Mouse (Mus musculus) right cerebral cortex, adult 18-20 months (tissue): ENCODE results near the gene Mef2c.

ENCODE experiments used
- DNase-seq: peaks from one replicate; pipeline ENCODE4 v3.0.0; 2022; ENCODE audit warnings: mixed read lengths

Gene Mef2c

GRCm38 (mm10) chr13:83524902-83525715 lies 21.3 kb downstream of the Mef2c start:
- no peak for DNase-seq

- no peak for DNase-seq
These were observed 21.8 kb downstream of the Mef2c start for GRCm38 (mm10) chr13:83525716-83526005.

DNA sequence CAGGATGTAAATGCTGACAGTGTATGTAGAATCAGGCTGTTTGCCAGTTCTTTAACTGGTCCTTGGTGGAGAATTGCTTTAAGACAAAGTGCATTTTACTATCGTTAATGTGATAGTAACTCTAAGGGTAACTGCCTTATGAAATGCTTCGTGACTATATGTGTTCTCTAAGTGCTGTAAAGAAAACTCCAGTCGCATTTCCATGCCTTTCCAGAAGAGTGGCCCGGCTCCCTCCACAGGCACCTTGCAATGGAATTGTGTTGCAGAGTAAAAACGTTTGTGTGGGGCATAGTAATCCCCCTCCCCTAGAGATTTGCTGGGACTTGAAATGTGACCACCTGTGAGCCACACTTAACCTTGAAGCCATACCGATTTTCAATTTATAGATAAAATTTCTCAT lies 22.2 kb downstream of the Mef2c start:
- no peak for DNase-seq

DNA sequence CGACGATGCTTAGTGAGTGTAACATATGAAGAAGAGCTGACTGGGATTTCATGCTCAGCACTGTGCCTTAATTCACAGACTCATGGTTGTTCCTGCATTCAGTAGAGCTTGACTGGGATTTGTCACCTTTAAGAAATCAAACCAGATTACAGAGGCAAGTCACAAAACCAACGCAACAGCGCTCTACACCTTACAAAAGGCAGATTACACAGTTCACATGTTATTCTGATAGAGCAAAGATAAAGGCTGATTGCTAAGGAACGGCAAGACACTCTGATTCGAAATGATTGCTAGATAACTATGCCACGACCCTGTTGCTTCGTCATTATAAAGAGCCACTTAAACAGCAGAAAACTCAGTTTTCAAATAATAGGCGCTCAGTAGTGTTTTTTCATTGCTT lies 24.1 kb downstream of the Mef2c start:
- DNase-seq, result no peak

- no peak for DNase-seq
These were observed 26.0 kb downstream of the Mef2c start for GRCm38 (mm10) chr13:83529729-83530314.

- DNase-seq, result no peak
These were observed 27.1 kb downstream of the Mef2c start for GRCm38 (mm10) chr13:83530889-83531288.

GRCm38 (mm10) chr13:83531968-83532591 lies 28.2 kb downstream of the Mef2c start:
- peak; percentile 68 for DNase-seq

GRCm38 (mm10) chr13:83536361-83536760 lies 32.5 kb downstream of the Mef2c start:
- no peak for DNase-seq

DNA sequence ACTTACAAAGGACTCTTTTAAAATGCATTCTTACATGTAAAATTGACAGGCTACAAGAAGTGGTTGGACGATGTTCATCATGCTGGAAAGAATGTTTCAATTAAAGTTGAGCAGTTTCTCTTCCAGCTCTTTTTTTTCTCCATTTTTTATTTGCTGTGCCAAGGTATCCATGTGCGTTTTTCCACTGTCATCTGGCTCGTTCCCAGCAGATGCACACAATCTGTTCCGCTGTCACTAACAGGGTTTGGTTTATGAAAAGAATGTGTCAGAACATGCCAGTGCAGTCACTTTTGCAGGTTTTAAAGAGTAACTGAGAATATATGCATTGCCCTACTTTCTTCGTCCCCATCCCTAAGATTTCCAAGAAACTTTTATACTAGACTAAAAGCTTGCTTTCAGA lies 33.3 kb downstream of the Mef2c start:
- peak; percentile 83 for DNase-seq

DNA sequence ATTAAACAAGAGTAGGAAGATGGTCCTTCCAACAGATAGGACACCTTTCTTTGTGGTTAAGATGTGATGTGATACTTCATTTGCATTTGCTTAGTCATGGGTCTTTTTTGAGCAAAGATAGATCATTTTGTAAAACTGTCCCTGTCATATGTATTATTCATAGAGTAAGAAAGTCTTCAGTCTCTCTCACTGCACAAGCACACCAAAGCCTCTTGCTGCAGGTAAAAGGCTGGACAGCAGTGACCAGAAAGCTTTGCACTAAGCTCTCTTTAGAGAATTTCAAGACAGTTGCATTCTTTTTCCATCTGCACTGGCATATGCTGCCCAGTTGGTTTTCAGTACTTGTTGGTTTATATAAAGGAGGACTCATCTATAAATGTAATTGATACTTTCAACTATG lies 36.1 kb downstream of the Mef2c start:
- DNase-seq, result no peak

- no peak for DNase-seq
These were observed 38.8 kb downstream of the Mef2c start for GRCm38 (mm10) chr13:83542666-83543065.

DNA sequence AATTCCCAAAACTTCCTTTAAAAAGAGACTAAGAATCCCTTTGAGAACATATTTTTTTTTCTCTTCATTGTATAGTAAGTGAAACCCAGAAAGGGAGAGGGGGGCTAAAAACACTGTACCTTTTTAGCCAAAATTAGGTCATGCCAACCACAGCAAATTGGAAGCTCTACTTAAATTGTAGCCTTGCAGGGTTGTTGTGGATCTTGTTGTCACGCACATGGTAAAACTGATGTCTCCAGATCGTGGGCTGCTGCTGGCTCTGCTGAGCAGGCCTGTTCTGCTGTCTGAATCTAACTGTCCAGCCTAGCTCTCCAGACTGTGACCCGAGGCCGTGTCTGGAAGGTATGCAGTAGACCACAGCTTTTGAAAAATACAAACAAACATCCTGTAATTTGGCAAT lies 40.9 kb downstream of the Mef2c start:
- no peak for DNase-seq

- DNase-seq, result no peak
These were observed 43.0 kb downstream of the Mef2c start for GRCm38 (mm10) chr13:83546876-83547275.

DNA sequence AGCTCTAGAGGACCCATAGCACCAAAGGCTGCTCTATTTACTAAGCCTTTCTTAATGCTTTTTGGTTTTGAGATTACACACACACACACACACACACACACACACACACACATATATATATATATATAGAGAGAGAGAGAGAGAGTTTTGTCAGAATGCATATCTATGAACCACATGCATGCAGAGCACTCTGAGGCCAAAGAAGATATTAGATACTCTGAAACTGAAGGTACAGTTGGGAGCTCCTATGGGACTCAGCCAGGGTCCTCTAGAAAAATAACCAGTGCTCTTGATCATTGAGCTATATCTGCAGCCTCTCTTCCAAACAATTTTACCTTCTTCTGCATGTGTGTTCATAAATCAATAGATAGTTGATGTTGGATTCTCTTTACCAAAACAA lies 47.4 kb downstream of the Mef2c start:
- DNase-seq, result no peak

DNA sequence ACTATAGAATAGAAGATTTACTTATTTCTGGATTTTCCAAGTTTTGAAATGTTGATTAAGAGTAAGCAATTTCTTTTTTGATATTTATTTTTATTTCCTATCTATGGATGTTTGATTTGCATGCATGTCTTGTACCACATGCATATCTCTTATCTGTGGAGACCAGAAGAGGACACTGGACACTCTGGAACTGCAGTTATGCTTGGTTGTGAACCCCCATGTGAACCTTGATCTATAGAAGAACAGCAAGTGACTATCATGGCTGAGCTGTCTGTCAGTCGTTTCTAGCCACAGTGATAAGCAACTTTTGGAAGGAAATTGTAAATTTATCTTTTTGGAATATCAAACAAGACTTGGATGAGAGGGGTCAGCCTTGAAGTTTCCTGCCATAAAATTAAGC lies 48.2 kb downstream of the Mef2c start:
- no peak for DNase-seq

DNA sequence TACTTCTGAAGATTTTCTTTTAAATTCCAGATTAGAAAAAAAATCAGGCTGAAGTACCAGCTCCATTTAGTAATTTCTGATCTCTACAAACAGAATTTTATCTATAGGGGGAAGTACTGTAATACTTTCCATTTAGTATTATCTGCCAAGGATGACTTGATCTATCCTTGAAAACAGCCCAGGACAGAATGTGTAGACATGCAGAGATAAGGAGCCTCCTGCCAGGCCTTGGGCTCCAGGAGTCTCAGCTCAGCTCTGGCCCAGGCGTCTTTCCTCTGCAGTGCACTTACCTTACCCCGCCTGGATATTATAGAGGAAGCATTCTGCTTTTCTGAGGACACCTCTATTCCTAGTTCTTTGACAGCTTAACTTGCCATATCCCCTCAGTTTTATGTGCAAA lies 59.4 kb downstream of the Mef2c start:
- DNase-seq, result no peak

GRCm38 (mm10) chr13:83565732-83566131 lies 61.9 kb downstream of the Mef2c start:
- no peak for DNase-seq

GRCm38 (mm10) chr13:83566180-83566579 lies 62.3 kb downstream of the Mef2c start:
- DNase-seq, result peak; percentile 60

GRCm38 (mm10) chr13:83566834-83567534 lies 63.1 kb downstream of the Mef2c start:
- no peak for DNase-seq

DNA sequence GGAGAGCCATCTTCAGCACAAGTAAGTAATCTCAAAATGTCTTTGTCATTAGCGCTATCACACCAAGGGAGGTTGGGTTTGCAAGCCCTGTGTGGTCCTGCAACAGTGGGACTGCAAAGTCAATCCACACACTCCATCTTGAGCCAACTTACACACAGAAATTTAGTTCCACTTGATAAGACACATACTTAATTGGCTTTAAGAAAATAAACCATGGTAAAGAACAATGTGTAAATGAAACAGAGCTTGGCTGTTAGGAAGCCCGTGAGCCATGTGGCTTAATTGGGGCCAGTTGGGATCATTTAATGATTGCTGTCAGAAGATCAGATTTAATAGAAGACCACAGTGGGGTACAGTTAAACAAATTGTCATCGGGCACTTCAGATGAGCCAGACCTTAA lies 63.8 kb downstream of the Mef2c start:
- DNase-seq, result no peak

- no peak for DNase-seq
These were observed 65.0 kb downstream of the Mef2c start for GRCm38 (mm10) chr13:83568759-83569256.

- peak; percentile 30 for DNase-seq
These were observed 68.2 kb downstream of the Mef2c start for GRCm38 (mm10) chr13:83571973-83572447.

DNA sequence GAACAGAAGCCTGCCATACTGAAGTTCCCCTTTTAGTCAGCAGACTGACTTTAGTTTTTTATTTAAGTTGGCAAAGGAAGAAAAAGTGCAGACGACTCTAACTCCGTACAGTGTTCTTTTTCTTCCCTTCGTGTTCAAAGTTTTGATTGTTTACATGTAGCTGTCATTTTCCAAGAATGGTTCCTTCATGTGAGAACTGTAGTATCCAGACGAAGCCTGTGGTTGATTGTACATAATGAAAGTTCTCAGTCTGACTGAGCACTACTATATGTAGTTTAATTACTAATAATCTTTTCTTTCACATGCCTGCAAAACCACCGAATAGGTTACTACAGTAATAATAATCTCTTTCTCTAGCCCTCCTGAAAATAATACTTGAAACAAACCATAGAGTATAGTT lies 68.6 kb downstream of the Mef2c start:
- no peak for DNase-seq
